Mouse (Mus musculus) testis, adult 2 months (tissue): ENCODE measurements around the gene Tmem107. TPM values are rescaled to one million over a fixed set of nuclear protein-coding genes. Genes with fewer than 3 reads are reported as not detected.

Source experiments
- H3K27ac ChIP-seq: fragments of 200-500 bp; 2 replicates; pipeline ENCODE4 v1.5.1; 2012; ENCODE audit warnings: low read depth, low read length; ENCODE audit not compliant: control insufficient read depth, insufficient read depth
- H3K27me3 ChIP-seq: fragments of 200-500 bp; 2 replicates; pipeline ENCODE4 v1.6.1; 2012; ENCODE audit warnings: mild to moderate bottlenecking, low read length, moderate library complexity; ENCODE audit not compliant: control insufficient read depth, insufficient read depth
- H3K36me3 ChIP-seq: fragments of 200-500 bp; 2 replicates; pipeline ENCODE4 v1.6.1; 2012; ENCODE audit warnings: mild to moderate bottlenecking, low read length; ENCODE audit not compliant: control insufficient read depth, insufficient read depth
- H3K4me1 ChIP-seq: fragments of 200-500 bp; 2 replicates; pipeline ENCODE4 v1.6.1; 2012; ENCODE audit warnings: low read length; ENCODE audit not compliant: control insufficient read depth, insufficient read depth
- H3K4me3 ChIP-seq: fragments of 200-500 bp; 2 replicates; pipeline ENCODE4 v1.5.1; 2012; ENCODE audit warnings: low read depth, mild to moderate bottlenecking, low read length, moderate library complexity, mixed read lengths; ENCODE audit not compliant: control insufficient read depth
- CTCF ChIP-seq: fragments of 200-500 bp; IDR thresholded peaks from 2 replicates; pipeline ENCODE4 v1.5.1; 2012; ENCODE audit warnings: low read depth, mild to moderate bottlenecking, inconsistent platforms, low read length, moderate library complexity; ENCODE audit not compliant: control insufficient read depth, insufficient read depth, insufficient replicate concordance
- POLR2A ChIP-seq: fragments of 200-500 bp; IDR thresholded peaks from 2 replicates; pipeline ENCODE4 v1.6.1; 2012; ENCODE audit warnings: low read depth, mild to moderate bottlenecking, inconsistent platforms, low read length, moderate library complexity; ENCODE audit not compliant: control insufficient read depth
- polyA plus RNA-seq: library from polyadenylated mRNA; depleted of rRNA; stranded (reverse); fragments of >200 nt; gene quantifications from 2 replicates; pipeline ENCODE4 v1.2.3, GENCODE M21; 2012

Tmem107 gene
- polyA plus RNA-seq, 1 experiment, result 135 TPM

GRCm38 (mm10) chr11:69086390-69086789 lies 15.8 kb downstream of the Tmem107 start:
- no peak overlapping the region for H3K4me3 ChIP-seq
- no peak for TF ChIP-seq CTCF
- peaks cover 2% of the 10 kb centered on the region; the same call in 1 of the 2 replicates for H3K36me3 ChIP-seq
- no peaks in the 10 kb centered on the region for H3K27me3 ChIP-seq
- H3K4me1 ChIP-seq, result peaks cover 26% of the 10 kb centered on the region
- H3K27ac ChIP-seq, result peak overlapping the region; percentile 42; the same call in 1 of the 2 replicates

- Histone ChIP-seq H3K4me3 (no peak overlapping the region), H3K27me3 (no peaks in the 10 kb centered on the region), H3K27ac (peak overlapping the region; percentile 42), H3K36me3 (peaks cover 2% of the 10 kb centered on the region; the same call in 1 of the 2 replicates), H3K4me1 (peaks cover 26% of the 10 kb centered on the region)
- TF ChIP-seq POLR2A (no peak), CTCF (no peak)
Observed at GRCm38 (mm10) chr11:69087082-69087481, 16.5 kb downstream of the Tmem107 start.

- no peaks in the 10 kb centered on the region for H3K27me3 ChIP-seq
- H3K27ac ChIP-seq, result peak overlapping the region; percentile 92
- H3K4me1 ChIP-seq, result peaks cover 26% of the 10 kb centered on the region
- peak overlapping the region; percentile 99; the same call in 1 of the 2 replicates for H3K4me3 ChIP-seq
- H3K36me3 ChIP-seq, result peaks cover 2% of the 10 kb centered on the region
- TF ChIP-seq POLR2A (no peak), CTCF (no peak)
Observed at GRCm38 (mm10) chr11:69087597-69087996, 17.0 kb downstream of the Tmem107 start.

GRCm38 (mm10) chr11:69088103-69088855 lies 17.7 kb downstream of the Tmem107 start, which contains the start of gene Vamp2:
Gene Vamp2 (plus strand): TSS chr11:69088490.
- TF ChIP-seq POLR2A (peak; percentile 62), CTCF (no peak)
- Histone ChIP-seq H3K4me3 (peak within 1 kb of the TSS; percentile 99), H3K27me3 (no peaks in the 10 kb centered on the region), H3K4me1 (peaks cover 26% of the 10 kb centered on the region), H3K36me3 (peaks cover 2% of the 10 kb centered on the region), H3K27ac (peak within 1 kb of the TSS; percentile 98)

GRCm38 (mm10) chr11:69088856-69089615 lies 18.4 kb downstream of the Tmem107 start:
- Histone ChIP-seq H3K36me3 (peaks cover 2% of the 10 kb centered on the region), H3K27ac (peak overlapping the region; percentile 98), H3K4me1 (peaks cover 29% of the 10 kb centered on the region), H3K4me3 (peak overlapping the region; percentile 99), H3K27me3 (no peaks in the 10 kb centered on the region)
- 0 out of 2 replicates have a peak, but pooled peaks have one; percentile 12 for TF ChIP-seq POLR2A
- peak; percentile 29; the same call in 1 of the 2 replicates for TF ChIP-seq CTCF

GRCm38 (mm10) chr11:69089616-69090290 lies 19.1 kb downstream of the Tmem107 start:
- Histone ChIP-seq H3K36me3 (peaks cover 2% of the 10 kb centered on the region), H3K27me3 (no peaks in the 10 kb centered on the region), H3K4me3 (peak overlapping the region; percentile 99), H3K4me1 (peaks cover 32% of the 10 kb centered on the region), H3K27ac (no peak overlapping the region)
- TF ChIP-seq CTCF (no peak), POLR2A (no peak)

- Histone ChIP-seq H3K4me1 (peaks cover 35% of the 10 kb centered on the region), H3K36me3 (peaks cover 2% of the 10 kb centered on the region), H3K27ac (no peak overlapping the region), H3K4me3 (no peak overlapping the region), H3K27me3 (no peaks in the 10 kb centered on the region)
- TF ChIP-seq CTCF (no peak), POLR2A (no peak)
Observed at GRCm38 (mm10) chr11:69090367-69090766, 19.8 kb downstream of the Tmem107 start.
